Mouse (Mus musculus) embryo, embryonic 10 days (tissue): ENCODE measurements at regions not wholly inside any gene's neighbourhood (a gene's known extent, or its start where the extent isn't known, plus 50 kb on each side); places are given as distances from the start of the nearest gene placed in this dataset.
A peak's percentile ranks its signal among the peaks of the same experiment; 100 is the strongest.

ENCODE experiments used
- DNase-seq: peaks from one replicate; pipeline ENCODE4 v3.0.0-alpha.2; 2015; ENCODE audit warnings: low spot score

- DNase-seq: peak; percentile 18
Observed at GRCm38 (mm10) chr15:59138393-59139107, 249.5 kb downstream of the Gm49356 start.

- no peak for DNase-seq
Observed at GRCm38 (mm10) chr15:59141621-59142020, 252.5 kb downstream of the Gm49356 start.

DNA sequence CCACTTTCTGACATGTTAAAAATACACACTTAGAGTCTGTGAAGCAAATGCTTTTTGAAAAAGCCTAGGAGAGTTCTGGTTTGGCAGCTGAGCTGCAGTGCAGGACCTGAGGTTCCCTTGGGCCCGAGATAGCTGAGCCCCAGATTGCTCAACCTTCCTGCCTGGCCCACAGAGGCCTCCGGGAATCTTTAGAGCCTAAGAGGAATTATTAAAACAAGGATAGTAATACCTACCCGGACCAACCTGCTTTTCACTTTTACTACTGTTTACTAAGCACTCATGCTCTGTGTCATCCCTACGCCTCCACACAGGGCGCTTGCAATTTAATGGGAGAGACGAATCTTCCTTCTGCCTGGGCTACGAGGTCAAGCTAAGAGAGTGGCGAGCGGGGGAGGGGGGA is 253.4 kb downstream of the Gm49356 start:
- DNase-seq: no peak

DNA sequence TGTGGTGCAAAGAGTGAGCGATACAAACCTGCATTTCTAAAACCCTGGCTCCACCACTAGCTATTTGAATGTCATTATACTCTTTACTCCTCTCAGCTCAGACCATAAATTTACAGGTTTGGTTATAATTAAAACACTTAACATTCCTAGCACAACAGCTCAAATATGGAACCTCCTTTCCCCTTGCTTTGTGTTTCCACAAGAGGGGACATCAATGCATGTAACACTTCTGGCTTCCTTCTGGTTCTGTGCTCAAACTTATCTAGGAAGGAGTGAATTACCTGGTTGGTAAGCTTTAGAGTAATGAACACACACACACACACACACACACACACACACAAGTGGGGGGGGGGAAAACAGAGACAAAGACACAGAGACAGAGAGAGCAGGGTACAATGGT is 254.8 kb downstream of the Gm49356 start:
- DNase-seq: no peak

DNA sequence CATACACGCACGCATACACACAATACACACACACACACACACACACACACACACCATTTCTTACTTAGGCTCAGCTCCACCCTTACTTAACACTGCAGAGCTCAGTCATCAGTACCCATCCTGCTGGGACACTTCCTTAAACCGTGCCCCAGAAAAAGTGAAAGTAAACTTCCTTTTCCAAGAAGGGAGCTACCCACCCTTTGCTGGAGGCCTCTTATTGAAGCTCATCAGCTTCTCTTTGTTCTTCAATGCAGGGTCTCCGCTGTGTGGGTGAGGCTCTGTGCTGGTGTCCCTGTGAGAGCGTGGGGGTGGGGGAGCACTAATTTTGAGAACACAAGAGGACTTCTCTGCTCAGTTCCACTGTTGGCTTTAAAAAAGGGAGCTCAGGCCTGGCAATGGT is 256.6 kb downstream of the Gm49356 start:
- no peak for DNase-seq

DNA sequence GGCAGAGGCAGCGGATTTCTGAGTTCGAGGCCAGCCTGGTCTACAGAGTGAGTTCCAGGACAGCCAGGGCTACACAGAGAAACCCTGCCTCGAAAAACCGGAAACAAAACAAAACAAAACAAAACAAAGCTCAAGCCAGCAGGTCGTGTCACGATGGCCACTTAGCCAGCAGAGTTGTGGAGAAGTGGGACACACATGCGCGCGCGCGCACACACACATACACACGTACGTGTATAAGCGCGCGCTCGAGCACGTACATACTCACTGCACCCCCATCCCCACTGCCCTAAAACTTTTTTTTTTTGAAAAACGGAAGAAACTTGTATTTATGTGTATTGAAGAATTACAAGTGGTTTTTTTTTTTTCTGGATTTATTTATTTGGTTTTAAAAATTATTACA is 257.0 kb downstream of the Gm49356 start:
- DNase-seq: no peak

GRCm38 (mm10) chr15:59146586-59147085 is 257.5 kb downstream of the Gm49356 start:
- peak; percentile 39 for DNase-seq

DNA sequence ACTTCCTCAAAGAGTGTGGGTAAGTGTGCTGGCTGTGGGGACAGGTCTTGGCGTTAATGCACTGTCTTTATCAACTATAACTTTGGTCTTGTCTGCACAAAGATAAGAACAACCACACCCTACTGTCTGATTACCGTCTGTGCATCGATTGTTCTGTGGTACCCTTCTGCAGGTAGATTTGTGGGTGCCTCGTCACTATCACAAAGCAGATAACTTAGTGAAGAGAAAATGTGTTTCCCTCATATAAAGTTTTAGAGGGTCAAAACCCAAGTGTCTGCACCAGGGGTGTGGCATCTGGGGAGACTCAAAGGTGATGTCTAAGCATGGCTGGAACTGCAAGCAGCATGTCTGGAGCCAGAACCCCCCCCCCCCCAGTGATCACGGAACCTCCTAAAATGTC is 259.4 kb downstream of the Gm49356 start:
- DNase-seq: no peak

GRCm38 (mm10) chr15:59151506-59151905 is 262.4 kb downstream of the Gm49356 start:
- DNase-seq: no peak

DNA sequence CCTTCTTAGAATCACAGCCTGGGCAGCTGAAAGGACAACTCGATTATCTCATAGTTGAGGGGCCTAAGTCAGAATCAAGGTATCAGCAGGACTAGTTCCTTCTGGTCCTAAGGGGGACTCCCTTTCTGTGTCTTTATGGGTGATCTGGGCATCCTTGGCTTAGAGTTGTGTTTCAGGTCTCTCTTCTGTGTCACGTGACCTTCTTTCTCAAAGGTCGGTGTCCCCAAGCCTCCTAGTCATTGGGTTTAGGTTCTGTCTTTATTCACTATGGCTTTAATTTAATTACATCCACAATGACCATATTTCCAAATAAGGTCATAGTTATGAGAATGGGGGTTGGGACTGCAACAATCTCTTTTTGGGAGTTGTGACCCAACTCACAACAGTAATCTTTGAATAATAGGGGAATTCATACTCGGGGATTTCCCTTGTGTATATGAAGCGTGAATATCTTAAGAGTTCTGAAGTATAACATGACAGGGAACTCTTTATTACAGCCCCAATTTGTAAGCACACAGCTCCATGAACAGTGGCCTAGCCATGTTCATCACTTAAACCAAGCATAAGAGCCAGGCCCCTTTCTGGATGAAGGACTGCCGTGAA is 263.8 kb downstream of the Gm49356 start:
- no peak for DNase-seq

DNA sequence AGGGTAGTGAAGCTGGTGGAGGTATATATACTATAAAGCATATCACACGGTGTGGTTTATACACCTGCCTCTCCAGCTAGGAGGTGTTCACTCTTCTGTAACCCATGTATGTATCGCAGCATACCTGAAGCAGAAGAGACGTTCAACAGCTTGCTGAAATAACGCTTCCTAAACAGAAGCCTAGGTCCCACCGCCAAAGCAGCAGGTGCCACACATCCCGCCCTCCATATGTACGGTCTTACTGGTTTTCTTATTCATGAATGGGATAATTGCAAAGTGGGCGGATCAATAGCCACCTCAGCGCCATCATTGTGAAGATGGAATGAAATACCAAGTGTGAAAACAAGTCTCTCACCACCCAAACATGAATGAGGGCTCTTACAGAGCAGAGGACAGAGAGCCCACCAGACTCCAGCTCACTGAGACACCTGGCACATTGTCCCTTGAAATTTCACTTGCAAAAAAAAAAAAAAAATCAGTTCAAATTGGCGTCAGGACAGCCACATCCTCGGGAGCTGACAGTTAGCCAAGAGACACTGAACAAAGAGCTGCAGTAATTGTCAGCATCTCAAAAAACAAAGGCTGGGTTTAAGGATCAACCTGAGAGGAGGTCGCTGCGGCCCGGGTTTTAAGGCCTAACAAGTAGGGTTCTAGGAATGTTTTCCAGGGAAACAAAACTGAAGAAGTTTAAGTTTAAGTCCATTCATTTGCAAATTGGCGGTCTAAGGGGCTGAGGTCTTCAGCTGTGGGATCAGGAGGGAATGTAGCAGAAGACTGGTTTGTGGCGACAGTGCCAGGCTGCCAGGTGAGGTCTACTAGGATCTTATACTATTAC is 264.5 kb downstream of the Gm49356 start:
- DNase-seq: no peak

DNA sequence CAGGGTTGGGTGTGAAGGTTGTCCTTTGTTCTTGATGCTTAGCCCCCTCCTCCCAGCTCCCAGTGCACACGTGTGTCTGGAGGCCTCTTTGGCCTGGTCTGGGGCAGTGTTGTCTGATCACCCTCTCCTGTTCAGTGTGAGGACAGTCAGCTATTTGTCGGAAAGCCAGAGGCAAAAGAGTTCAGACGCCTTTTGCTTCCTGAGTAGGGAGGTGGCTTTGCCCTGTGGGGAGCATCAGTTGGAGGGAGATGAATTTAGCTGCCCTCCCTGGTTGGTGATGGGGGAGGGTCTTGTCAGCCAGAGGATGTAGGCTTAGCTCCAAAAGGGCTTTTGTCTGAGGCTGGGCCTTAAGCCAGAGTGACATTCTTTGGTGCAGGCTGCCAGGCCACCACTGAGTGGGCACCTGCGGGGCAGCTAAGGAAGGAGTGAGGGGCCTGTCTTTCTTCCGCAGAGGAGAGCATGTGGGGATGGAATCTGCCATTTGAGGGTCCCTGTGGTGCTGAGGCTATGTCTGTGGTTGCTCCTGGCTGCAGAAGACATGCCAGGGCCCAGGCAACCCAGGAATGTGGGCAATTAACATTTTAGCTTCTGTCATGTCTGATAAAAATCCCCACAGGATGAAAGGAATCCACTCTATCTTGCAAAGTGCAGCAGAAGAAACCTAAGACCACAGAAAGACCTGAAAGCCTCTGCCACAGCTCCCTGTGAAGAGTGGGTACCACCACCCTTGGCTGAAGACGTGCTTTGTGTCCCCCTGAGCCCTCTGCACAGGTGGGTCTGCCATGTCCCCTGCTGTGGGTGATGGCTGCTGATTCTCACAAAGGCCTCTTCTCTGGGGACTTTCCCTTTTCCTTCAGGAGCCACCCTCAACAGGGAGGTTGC is 265.6 kb downstream of the Gm49356 start:
- peak; percentile 32 for DNase-seq

GRCm38 (mm10) chr15:59155289-59155623 is 266.2 kb downstream of the Gm49356 start:
- no peak for DNase-seq

GRCm38 (mm10) chr15:59156328-59156727 is 267.2 kb downstream of the Gm49356 start:
- DNase-seq: no peak

GRCm38 (mm10) chr15:59158760-59159159 is 269.7 kb downstream of the Gm49356 start:
- no peak for DNase-seq

GRCm38 (mm10) chr15:59160931-59161920 is 272.1 kb downstream of the Gm49356 start:
- DNase-seq: no peak

DNA sequence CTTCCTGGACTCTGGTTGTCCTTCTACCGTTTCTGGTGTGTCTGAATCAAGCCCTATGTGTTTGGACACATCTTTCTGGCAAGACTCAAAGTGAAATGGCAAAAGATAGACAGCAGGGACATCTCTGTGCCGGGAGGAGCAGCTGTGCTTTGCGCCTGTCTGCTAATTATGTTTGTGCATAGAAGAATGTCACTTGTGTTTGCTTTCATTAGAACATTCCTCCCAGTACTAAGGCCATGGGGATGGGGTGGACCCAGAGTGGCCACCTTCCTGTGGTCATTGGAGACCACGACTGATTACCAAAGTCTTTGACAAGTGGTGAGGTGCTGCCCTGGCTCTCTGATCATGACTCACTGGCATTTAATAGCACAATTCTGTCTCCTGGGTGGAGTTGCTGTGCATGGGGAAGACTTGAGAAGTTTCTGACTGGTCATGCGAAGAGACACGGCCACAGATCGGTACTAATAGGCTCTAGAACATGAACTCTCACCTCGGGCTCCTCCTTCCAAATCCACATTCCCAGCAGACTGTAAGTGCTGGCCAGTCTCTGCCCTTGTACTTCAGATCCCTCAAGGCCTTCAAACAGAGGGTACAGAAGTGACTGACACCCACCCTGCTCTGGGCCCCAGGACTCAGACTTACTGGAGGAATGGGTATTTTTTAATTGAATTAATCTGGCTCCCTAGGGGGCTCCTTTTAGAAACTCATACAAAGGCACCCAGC is 279.0 kb downstream of the Gm49356 start:
- no peak for DNase-seq

- no peak for DNase-seq
Observed at GRCm38 (mm10) chr15:59168660-59169170, 279.6 kb downstream of the Gm49356 start.

DNA sequence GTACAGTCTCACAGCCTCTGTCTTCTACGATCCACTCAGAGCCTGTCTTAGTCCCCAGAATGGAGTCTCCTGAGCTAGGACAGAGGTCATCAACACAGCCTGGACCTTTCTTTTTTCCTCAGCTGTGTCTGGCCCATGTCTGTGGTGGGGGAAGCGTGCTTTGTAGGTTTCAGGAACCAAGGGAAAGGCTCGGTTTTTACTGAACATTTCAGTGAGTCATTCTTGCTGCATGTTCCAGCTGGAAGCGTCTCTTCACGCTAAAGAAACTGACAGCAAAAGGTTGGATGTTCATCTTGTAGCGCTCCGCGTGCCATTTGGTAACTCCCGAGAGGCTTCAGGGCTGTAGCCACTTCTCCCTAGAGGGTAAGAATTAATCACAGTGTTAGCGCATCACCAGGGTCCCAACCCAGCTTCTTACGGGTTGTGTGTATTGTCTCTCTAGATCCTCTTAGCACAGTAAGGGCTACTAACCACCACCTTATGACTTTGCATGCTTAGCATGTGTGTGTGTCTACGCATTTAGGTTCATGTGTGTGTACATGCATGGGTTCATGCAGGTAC is 280.2 kb downstream of the Gm49356 start:
- no peak for DNase-seq
